Mouse (Mus musculus): ENCODE data around the gene Zfp874a. TPM values are rescaled to one million over a fixed set of nuclear protein-coding genes. Genes with fewer than 3 reads are reported as not detected.

The Zfp874a gene
- polyA plus RNA-seq (2017; shearing (Covaris generic)), result 15.4 TPM

DNA sequence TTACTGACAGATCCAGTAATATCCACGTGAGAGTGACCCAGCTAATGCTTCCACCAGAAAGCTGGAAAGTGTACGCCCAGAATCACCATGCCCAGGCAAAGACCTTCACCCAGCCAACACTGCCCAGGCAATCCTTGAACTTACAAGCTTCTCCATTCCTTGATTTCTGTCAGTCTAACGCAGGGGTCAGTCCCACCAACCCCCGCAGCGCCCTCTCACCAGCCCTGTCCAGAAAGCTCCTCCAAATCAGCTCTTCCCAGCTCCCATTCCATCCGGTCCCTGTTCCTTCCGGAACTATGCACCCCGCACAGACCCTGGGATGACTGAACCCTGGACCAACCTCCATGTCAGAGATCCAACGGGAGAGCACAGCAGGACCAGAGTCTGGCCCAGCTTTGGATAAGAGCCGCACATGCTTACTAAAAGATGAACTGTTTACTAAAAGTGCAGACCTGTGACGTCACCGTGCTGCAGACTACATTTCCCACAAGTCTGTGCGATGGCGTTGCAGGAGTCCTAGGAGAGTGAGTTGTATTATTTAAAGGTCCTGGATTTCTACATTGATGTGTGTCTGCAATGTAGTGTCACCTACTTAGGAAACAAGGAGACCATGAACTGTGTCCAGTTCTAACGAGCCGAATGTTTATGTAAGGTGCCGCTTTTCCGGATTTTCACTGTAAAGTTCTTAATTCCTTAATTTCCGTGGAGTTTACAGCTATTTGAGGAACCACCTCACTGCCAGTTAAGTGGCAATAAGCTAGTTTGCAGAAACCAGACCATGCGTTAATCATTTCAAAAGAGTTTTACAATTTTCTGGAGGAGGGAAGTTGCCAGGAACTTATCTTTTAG, at the start of gene Zfp874a:
Gene Zfp874a (minus strand): TSS at position 453 of the 849 bp plus-strand sequence.

DNA sequence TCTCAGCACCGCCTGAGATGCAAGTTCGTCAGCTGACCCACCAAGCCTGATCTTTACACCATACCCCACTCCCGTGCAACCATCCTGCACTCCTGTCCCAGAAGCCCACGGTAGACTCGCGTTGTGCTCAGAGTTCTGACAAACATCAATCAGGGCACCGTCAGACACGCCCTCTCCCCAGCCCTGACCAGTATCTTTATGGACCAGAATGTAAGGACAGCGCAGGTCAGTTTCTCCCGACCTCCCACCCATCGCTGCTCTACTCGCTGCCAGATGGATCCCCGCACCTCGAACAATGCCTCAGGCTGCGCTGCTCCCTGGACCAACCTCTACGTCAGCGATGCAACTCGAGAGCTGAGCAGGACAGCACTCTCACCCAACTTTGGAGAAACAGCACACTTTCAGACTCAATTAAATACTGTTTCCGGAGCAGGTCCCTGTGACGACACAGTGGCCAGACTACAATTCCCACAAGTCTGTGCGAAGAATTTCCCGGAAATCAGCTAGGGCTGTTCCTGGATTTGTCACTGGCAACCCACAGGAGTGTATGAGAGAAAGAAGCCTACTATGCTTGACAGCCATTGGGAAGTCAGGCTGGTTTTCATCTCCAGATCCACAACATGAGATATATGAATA, 48.8 kb upstream of the Zfp874a start, which contains the start of gene Zfp58:
Gene Zfp58 (minus strand): TSS at position 472 of the 636 bp plus-strand sequence.

GRCm38 (mm10) chr13:67483625-67484423, 32.4 kb upstream of the Zfp874a start, which contains the start of gene Zfp874b:
Gene Zfp874b, minus strand, starts transcription at chr13:67484258.

GRCm38 (mm10) chr13:67421207-67421857, 30.1 kb downstream of the Zfp874a start, which contains the start of gene Zfp459:
Gene Zfp459, minus strand, starts transcription at chr13:67421418.

GRCm38 (mm10) chr13:67399183-67399903, 52.1 kb downstream of the Zfp874a start, which contains the start of gene Zfp429:
Gene Zfp429, minus strand, starts transcription at chr13:67399819.

GRCm38 (mm10) chr13:67375050-67375911, 76.1 kb downstream of the Zfp874a start, which contains the start of the genes Gm28041 and Zfp456:
Gene Gm28041, minus strand, starts transcription at chr13:67375733.
Gene Zfp456, minus strand, starts transcription at chr13:67375810.

Other genes with a start within 250 kb of the Zfp874a start
- 2.3 TPM for gene Zfp458, start 173.2 kb downstream of the Zfp874a start, polyA plus RNA-seq (2017; shearing (Covaris generic))
- gene Zfp457, start 145.1 kb downstream of the Zfp874a start, polyA plus RNA-seq (2017; shearing (Covaris generic)), result 0.77 TPM
- gene Zfp595, start 119.1 kb downstream of the Zfp874a start, polyA plus RNA-seq (2017; shearing (Covaris generic)), result 7.8 TPM
- gene Gm28044, start 91.1 kb downstream of the Zfp874a start, polyA plus RNA-seq (2017; shearing (Covaris generic)), result 0.78 TPM
- 3.3 TPM for gene Zfp953, start 91.0 kb downstream of the Zfp874a start, polyA plus RNA-seq (2017; shearing (Covaris generic))
- gene Gm28041, start 75.9 kb downstream of the Zfp874a start, polyA plus RNA-seq (2017; shearing (Covaris generic)), result 1.2 TPM
- gene Zfp456, start 75.8 kb downstream of the Zfp874a start, polyA plus RNA-seq (2017; shearing (Covaris generic)), result 6.9 TPM
- gene Zfp429, start 51.8 kb downstream of the Zfp874a start, polyA plus RNA-seq (2017; shearing (Covaris generic)), result 21.4 TPM
- 4.0 TPM for gene Zfp459, start 30.2 kb downstream of the Zfp874a start, polyA plus RNA-seq (2017; shearing (Covaris generic))
- gene Zfp874b, start 32.6 kb upstream of the Zfp874a start, polyA plus RNA-seq (2017; shearing (Covaris generic)), result 11.5 TPM
- 15.2 TPM for gene Zfp58, start 48.9 kb upstream of the Zfp874a start, polyA plus RNA-seq (2017; shearing (Covaris generic))
- not detected for gene Gm26965, start 74.5 kb upstream of the Zfp874a start, polyA plus RNA-seq (2017; shearing (Covaris generic))
- gene Zfp87, start 74.6 kb upstream of the Zfp874a start, polyA plus RNA-seq (2017; shearing (Covaris generic)), result 41.3 TPM
- 18.8 TPM for gene Zfp748, start 102.2 kb upstream of the Zfp874a start, polyA plus RNA-seq (2017; shearing (Covaris generic))
- gene Zfp729b, start 158.1 kb upstream of the Zfp874a start, polyA plus RNA-seq (2017; shearing (Covaris generic)), result 7.9 TPM
- 3.7 TPM for gene Gm49345, start 186.1 kb upstream of the Zfp874a start, polyA plus RNA-seq (2017; shearing (Covaris generic))
- 9.0 TPM for gene Zfp729a, start 186.2 kb upstream of the Zfp874a start, polyA plus RNA-seq (2017; shearing (Covaris generic))
- 20.4 TPM for gene Zfp738, start 235.4 kb upstream of the Zfp874a start, polyA plus RNA-seq (2017; shearing (Covaris generic))

All from CD4-positive, CD25-positive, alpha-beta regulatory T cell (primary cell).